Mouse (Mus musculus): ENCODE results near the gene Hs1bp3.

Hs1bp3 gene

DNA sequence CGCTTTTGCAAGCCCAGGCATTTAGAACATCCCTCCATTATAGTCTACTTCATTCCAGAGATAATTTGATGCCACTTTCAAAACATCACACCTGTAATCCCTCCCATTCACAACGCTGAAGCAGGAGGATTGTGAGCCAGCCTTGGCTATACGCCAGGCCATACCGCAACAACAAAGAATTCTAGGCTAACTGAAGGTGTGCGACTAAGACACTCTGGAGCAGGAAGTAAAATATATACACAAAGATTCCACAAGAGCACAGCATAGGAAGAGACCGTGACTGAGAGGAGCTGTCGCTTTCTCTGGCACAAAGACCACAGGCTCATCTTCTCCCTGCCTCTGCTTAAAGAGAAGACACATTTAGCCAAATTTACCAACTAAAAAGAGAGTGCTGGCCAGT is 49.2 kb downstream of the Hs1bp3 start:
- DNase-seq (ENCODE audit: low spot score in 2 of 2), result no peak

DNA sequence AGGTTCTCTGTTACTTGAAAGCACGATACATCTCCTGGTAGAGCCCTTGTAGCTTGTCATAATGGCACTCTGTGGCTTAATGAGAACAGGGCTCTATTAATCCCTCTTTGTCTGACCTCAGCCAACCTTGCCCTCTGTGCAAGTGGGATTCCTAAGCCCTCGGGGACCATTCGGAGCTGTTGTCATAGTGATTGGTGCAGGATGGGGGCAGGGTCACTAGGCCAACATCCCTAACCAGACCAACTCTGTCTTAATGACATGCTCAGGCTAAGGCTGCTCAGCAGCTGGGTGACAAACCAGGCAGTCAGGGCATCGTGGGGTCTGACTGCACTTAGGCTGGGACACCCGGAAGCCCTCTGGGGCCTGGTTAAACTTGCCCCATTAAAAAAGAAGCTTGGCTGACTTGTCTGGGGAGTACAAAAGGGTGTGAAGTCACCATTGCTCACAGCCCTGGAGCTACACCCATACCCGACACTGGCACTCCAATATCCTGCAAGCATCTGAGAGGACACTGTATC is 51.1 kb downstream of the Hs1bp3 start:
- DNase-seq (ENCODE audit: low spot score in 2 of 2), result peak in 1 of 2 experiments; percentile 41

DNA sequence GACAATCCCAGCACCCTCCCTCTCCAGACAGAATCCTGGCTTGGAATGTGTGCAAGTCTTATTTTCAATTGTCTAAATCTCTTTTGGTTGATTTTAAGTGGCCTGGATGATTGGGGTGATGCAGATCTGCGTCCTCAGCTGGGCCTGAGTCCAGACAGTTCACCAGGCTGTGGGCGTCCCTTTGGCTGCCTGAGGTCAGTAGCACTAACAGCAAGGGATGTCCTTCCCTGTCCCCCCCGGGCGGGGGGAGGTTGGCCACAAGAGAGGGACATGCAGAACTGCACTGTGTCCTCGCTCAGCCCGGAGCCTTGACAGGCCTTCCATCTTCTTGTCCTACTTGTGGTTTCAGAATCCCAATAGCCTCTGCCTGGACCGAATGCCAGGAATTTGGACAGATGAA is 52.1 kb downstream of the Hs1bp3 start:
- DNase-seq (ENCODE audit: low spot score in 2 of 2), result no peak

GRCm38 (mm10) chr12:8365905-8366576 is 52.8 kb downstream of the Hs1bp3 start:
- no peak for DNase-seq (ENCODE audit: low spot score in 2 of 2)

GRCm38 (mm10) chr12:8366688-8367087 is 53.5 kb downstream of the Hs1bp3 start:
- DNase-seq (ENCODE audit: low spot score in 2 of 2), result no peak

GRCm38 (mm10) chr12:8371746-8372510 is 58.7 kb downstream of the Hs1bp3 start:
- no peak for DNase-seq (ENCODE audit: low spot score in 2 of 2)

DNA sequence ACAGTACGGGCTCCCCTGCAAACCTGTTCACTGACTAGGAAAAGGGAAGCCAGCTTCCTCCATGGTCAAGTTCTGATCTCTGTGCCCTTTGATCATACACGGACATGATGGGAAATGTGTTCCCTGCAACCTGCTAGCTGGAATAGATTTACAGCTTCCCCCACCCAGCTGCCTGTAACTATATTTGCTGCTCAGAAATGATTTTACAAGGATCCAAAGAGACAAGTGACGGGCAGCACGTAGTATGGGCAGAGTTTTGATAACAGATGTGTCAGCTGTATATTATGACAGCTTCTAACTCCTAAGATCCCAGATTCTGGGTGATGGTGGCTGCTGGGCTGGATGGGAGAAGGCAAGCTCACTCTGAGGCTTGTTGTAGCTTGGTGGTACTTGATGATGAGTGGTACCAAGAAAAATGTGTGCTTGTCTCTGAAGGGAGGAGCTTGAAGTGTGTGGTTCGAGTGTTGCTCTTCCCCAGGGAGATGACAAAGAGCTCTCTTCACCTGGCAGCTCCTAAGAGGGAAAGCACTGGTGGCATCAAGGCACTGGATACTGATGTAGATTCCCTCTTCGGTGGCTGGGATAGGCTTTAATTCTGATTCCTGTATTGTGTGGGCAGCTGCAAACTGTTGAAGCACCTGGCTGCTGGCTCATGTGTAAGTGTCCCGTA is 59.4 kb downstream of the Hs1bp3 start:
- no peak for DNase-seq (ENCODE audit: low spot score in 2 of 2)

DNA sequence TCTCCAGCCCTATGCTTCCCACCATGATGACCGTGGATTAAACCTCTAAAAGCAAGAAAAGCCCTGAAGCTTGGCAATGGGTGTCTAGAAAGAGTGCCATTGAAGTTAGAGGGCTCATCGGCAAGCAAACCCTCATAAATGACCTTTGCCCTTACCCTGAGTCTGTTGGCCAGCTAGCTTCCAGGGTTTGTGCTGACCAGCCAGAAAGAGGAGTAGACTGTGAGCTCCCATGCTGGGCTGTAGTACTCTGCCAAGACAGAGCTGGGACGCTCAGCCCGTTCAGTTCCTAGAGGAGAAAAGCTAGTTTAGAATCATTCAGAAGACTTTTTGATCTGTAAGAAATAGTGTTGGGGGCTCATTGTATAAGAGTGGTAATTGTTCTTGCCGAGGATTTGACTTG is 60.5 kb downstream of the Hs1bp3 start:
- no peak for DNase-seq (ENCODE audit: low spot score in 2 of 2)

DNA sequence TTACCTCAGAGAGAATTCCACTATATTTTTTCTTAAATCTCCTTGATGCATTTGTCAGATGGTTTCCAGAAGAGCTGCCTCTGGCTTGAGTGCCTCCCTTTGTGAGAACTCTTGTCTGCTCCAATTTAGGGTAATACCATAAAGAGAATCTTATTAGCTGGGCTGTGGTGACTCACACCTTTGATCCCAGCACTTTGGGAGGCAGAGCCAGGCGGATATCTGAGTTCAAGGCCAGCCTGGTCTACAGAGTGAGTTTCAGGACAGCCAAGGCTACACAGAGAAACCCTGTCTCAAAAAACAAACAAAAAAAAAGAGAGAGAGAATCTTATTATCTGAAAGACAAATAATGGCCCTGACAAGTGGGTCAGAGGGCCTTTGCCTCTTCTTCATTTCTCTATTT is 63.9 kb downstream of the Hs1bp3 start:
- DNase-seq (ENCODE audit: low spot score in 2 of 2), result no peak

DNA sequence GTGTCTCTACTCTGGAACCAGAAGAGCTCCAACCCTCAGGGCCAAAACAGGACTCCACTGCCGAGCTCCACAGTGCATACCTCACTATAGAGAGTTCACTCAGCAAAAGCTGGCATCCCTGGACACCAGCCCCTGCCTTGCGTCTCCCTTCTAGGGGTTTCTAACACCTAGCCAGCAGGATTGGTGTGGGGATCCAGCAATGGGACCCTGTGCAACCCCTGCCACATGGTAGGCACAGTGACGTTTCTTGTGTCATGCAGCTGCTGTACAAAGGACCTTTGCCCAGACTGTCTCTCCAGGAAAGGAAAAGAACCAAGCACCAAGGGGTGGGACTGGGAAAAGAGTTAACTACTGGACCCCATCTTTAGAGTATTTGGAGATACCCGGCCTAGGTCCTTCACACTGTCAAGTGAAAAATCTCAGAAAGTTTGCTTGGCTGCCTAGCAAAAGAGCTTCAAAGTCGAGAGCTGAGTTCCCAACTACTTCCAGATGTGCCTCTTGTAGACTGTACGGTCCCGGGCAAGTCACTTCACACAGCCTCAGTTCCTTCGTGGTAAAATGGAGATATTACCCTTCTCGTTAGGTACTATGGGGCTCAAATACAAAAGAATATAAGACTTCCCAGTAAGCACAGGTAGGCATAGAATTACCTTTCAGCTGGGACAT is 64.9 kb downstream of the Hs1bp3 start:
- no peak for DNase-seq (ENCODE audit: low spot score in 2 of 2)

- no peak for DNase-seq (ENCODE audit: low spot score in 2 of 2)
Measured at GRCm38 (mm10) chr12:8379795-8380521, 66.7 kb downstream of the Hs1bp3 start.

DNA sequence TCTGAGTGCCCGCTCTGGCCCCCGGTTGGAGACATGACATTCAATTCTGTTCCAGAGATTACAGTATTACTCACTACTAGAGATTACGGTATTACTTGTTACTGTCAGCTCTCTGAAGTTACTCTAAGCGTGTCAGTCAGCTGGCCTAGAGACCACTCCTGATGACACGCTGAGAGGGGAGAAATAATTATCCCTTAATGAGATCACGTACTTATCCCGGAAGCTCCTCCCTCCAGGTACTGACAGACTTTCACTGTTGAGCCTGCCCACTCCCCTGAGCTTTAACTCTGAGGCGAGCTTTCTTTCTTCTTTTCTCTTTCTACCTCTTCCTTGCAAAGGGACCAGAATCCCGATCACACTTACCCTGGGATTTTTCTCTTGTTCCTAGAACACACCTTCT is 67.7 kb downstream of the Hs1bp3 start:
- no peak for DNase-seq (ENCODE audit: low spot score in 2 of 2)

GRCm38 (mm10) chr12:8381940-8382339 is 68.7 kb downstream of the Hs1bp3 start:
- no peak for DNase-seq (ENCODE audit: low spot score in 2 of 2)

- DNase-seq (ENCODE audit: low spot score in 2 of 2), result no peak
Measured at GRCm38 (mm10) chr12:8383822-8384221, 70.6 kb downstream of the Hs1bp3 start.

DNA sequence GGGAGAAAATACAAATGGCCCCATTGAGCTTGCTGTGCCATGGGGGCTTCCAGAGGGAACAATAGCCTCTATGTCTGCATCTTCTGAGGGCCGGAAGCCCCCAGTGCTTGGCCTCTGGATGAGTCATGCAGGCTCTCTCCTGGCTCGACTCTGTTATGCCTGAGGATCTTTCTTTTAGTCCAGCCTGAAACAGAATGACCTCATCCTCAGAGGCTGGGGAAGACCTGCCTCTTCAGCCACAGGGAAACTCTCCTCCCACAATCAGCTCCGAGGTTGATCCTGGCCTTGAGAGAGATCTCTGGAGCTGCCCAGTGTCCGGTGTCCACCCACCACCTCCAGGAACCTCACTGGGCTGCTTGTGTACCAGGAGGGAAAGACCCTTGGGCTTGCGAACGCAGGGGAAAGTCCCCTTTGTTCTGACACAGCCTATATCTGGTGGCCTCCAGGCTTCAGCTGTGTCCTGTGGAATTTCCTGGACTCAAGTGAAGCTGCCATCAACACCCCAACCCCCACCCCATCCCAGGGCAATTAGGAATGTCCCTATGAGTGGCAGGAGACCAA is 73.3 kb downstream of the Hs1bp3 start:
- DNase-seq (ENCODE audit: low spot score in 2 of 2), result no peak

- DNase-seq (ENCODE audit: low spot score in 2 of 2), result no peak
Measured at GRCm38 (mm10) chr12:8387281-8387680, 74.0 kb downstream of the Hs1bp3 start.

- DNase-seq (ENCODE audit: low spot score in 2 of 2), result peak; percentile 30 to 44
Measured at GRCm38 (mm10) chr12:8388529-8389414, 75.5 kb downstream of the Hs1bp3 start.

GRCm38 (mm10) chr12:8393226-8393625 is 80.0 kb downstream of the Hs1bp3 start:
- no peak for DNase-seq (ENCODE audit: low spot score in 2 of 2)
